Mouse (Mus musculus): ENCODE measurements around the gene Tmod1. TPM values are rescaled to one million over a fixed set of nuclear protein-coding genes. Genes with fewer than 3 reads are reported as not detected.

The Tmod1 gene
- polyA plus RNA-seq, 1 experiment = 0.56 TPM

GRCm38 (mm10) chr4:46028781-46029180 lies 10.0 kb upstream of the Tmod1 start:
- TF ChIP-seq POLR2A (IDR thresholded peaks at IDR 0.05; ENCODE audit: low read depth, low read length) = no peak
- TF ChIP-seq CTCF (IDR thresholded peaks at IDR 0.05; ENCODE audit: borderline replicate concordance, insufficient read depth, low read length) = no peak
- Histone ChIP-seq H3K27ac (ENCODE audit: insufficient read depth, low read length) (no peak overlapping the region), H3K4me1 (ENCODE audit: control insufficient read depth, insufficient read depth, low read length) (no peaks in the 10 kb centered on the region), H3K4me3 (ENCODE audit: insufficient read depth, low read length) (no peak overlapping the region)

DNA sequence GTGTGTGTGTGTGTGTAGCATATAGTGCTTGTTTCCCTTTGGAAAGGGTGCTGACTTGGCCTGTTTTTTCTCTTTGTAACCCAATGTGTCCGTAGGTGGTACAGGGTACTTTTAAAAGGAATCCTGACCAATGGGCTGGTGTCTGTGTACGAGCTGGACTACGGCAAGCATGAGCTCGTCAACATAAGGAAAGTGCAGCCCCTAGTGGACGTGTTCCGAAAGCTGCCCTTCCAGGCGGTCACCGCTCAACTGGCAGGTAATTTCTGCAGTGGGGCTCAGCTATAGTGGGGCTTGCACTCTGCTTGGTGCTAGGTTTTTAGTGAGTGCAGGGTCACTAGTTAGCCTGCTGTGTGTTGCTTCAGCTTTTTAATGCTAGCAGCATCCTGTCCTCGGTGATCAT lies 9.2 kb upstream of the Tmod1 start:
- Histone ChIP-seq H3K4me3 (ENCODE audit: insufficient read depth, low read length) (no peak overlapping the region), H3K4me1 (ENCODE audit: control insufficient read depth, insufficient read depth, low read length) (no peaks in the 10 kb centered on the region), H3K27ac (ENCODE audit: insufficient read depth, low read length) (no peak overlapping the region)
- TF ChIP-seq CTCF (IDR thresholded peaks at IDR 0.05; ENCODE audit: borderline replicate concordance, insufficient read depth, low read length) (peak; percentile 59; the same call in 1 of the 2 replicates), POLR2A (IDR thresholded peaks at IDR 0.05; ENCODE audit: low read depth, low read length) (no peak)

DNA sequence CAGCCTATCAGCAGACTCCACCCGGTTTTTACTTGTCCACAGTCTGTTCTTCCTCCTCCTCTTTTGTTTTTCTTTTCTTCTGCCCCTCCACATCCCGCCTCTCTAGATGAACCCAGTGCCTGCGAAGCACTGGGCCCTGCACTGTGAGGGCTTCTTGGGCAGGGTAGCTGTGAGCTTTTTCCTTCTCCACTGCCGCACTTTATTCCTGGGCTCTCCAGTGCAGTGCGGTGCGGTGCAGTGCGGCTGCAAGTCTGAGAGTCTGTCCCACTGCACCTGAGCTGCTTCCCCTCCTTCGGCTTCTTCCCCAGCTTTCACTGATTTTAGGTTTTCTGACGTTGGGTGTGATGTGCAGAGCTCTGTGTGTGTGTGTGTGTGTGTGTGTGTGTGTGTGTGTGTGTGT lies 6.3 kb upstream of the Tmod1 start:
- Histone ChIP-seq H3K4me1 (ENCODE audit: control insufficient read depth, insufficient read depth, low read length) (no peaks in the 10 kb centered on the region), H3K4me3 (ENCODE audit: insufficient read depth, low read length) (no peak overlapping the region), H3K27ac (ENCODE audit: insufficient read depth, low read length) (no peak overlapping the region)
- no peak for TF ChIP-seq CTCF (IDR thresholded peaks at IDR 0.05; ENCODE audit: borderline replicate concordance, insufficient read depth, low read length)
- TF ChIP-seq POLR2A (IDR thresholded peaks at IDR 0.05; ENCODE audit: low read depth, low read length) = no peak

DNA sequence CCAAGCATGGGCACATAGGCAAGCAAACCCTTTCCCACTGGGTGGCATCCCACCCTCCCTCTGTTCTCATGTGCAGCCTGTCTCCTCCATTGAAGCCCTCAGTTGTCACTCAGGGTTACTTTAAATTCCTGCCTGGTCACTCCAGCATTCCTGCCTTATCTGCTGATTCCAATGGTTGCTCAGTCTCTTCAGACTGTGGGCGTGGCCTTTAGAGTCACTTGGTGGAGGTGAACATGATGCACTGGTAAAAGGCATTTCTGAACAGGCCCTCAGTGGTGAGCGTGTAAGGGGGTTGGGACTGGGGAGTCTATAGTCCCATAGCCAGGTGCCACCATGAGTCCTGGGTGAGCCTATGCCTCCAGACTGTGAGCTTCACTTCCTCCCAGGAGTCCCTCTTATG lies 5.5 kb upstream of the Tmod1 start:
- Histone ChIP-seq H3K27ac (ENCODE audit: insufficient read depth, low read length) (no peak overlapping the region), H3K4me1 (ENCODE audit: control insufficient read depth, insufficient read depth, low read length) (no peaks in the 10 kb centered on the region), H3K4me3 (ENCODE audit: insufficient read depth, low read length) (no peak overlapping the region)
- TF ChIP-seq POLR2A (IDR thresholded peaks at IDR 0.05; ENCODE audit: low read depth, low read length) = no peak
- TF ChIP-seq CTCF (IDR thresholded peaks at IDR 0.05; ENCODE audit: borderline replicate concordance, insufficient read depth, low read length) = no peak

- peaks cover 6% of the 10 kb centered on the region; the same call in 1 of the 2 replicates for H3K4me1 ChIP-seq (ENCODE audit: control insufficient read depth, insufficient read depth, low read length)
- peak overlapping the region; percentile 51; the same call in 1 of the 2 replicates for H3K4me3 ChIP-seq (ENCODE audit: insufficient read depth, low read length)
- TF ChIP-seq CTCF (IDR thresholded peaks at IDR 0.05; ENCODE audit: borderline replicate concordance, insufficient read depth, low read length) (no peak), POLR2A (IDR thresholded peaks at IDR 0.05; ENCODE audit: low read depth, low read length) (no peak)
- H3K27ac ChIP-seq (ENCODE audit: insufficient read depth, low read length) = no peak overlapping the region
Observed at GRCm38 (mm10) chr4:46038591-46038891, 194 bp upstream of the Tmod1 start.

GRCm38 (mm10) chr4:46039899-46040298 lies 1.2 kb downstream of the Tmod1 start:
- H3K4me3 ChIP-seq (ENCODE audit: insufficient read depth, low read length) = no peak overlapping the region; the same call in 1 of the 2 replicates
- peaks cover 6% of the 10 kb centered on the region; the same call in 1 of the 2 replicates for H3K4me1 ChIP-seq (ENCODE audit: control insufficient read depth, insufficient read depth, low read length)
- no peak overlapping the region for H3K27ac ChIP-seq (ENCODE audit: insufficient read depth, low read length)
- TF ChIP-seq CTCF (IDR thresholded peaks at IDR 0.05; ENCODE audit: borderline replicate concordance, insufficient read depth, low read length) (no peak), POLR2A (IDR thresholded peaks at IDR 0.05; ENCODE audit: low read depth, low read length) (no peak)

GRCm38 (mm10) chr4:46040594-46041192 lies 2.0 kb downstream of the Tmod1 start:
- no peak overlapping the region for H3K27ac ChIP-seq (ENCODE audit: insufficient read depth, low read length)
- peaks cover 6% of the 10 kb centered on the region; the same call in 1 of the 2 replicates for H3K4me1 ChIP-seq (ENCODE audit: control insufficient read depth, insufficient read depth, low read length)
- no peak overlapping the region for H3K4me3 ChIP-seq (ENCODE audit: insufficient read depth, low read length)
- TF ChIP-seq POLR2A (IDR thresholded peaks at IDR 0.05; ENCODE audit: low read depth, low read length) (no peak), CTCF (IDR thresholded peaks at IDR 0.05; ENCODE audit: borderline replicate concordance, insufficient read depth, low read length) (no peak)

DNA sequence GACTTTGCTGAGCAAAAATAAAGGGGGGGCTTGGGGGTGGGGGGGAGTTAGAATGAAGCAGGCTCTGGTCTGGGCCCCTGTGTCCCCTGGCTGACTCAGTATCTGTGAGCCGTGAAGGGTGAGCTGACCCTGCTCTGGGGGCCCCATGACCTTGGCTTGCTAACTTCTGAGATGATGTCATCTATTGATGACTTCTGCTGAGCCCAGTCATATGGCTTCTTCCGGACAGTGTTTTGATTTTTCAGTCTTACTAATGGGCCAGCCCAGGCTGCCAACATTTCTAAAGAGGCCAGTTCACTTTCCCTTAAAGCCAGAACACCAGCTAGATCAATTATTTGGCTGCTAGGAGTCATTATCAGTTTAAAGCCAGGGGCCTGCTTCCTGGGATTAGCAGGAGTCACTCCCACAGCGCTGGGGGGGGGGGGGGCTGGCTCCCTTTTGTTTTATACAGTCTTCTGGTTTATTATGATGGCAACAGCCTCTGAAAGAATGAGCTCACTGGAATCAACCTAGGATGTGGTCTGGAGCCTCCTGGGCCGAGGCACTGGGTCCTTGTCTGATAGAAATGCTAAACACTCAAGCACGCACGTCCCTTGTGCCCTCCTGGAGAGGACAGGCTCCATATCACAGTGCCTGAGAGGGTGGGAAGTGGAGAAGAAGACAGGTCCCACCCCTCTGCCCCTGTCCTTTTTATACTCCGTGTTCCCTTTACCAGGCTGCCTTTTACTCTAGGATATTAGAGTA lies 3.2 kb downstream of the Tmod1 start:
- Histone ChIP-seq H3K4me3 (ENCODE audit: insufficient read depth, low read length) (no peak overlapping the region), H3K27ac (ENCODE audit: insufficient read depth, low read length) (no peak overlapping the region)

GRCm38 (mm10) chr4:46042505-46042850 lies 3.7 kb downstream of the Tmod1 start:
- Histone ChIP-seq H3K4me3 (ENCODE audit: insufficient read depth, low read length) (no peak overlapping the region), H3K4me1 (ENCODE audit: control insufficient read depth, insufficient read depth, low read length) (peaks cover 6% of the 10 kb centered on the region; the same call in 1 of the 2 replicates), H3K27ac (ENCODE audit: insufficient read depth, low read length) (no peak overlapping the region)
- TF ChIP-seq POLR2A (IDR thresholded peaks at IDR 0.05; ENCODE audit: low read depth, low read length) (no peak), CTCF (IDR thresholded peaks at IDR 0.05; ENCODE audit: borderline replicate concordance, insufficient read depth, low read length) (no peak)

More for the DNA sequence above, 3.2 kb downstream of the Tmod1 start:
- peaks cover 6% of the 10 kb centered on the region; the same call in 1 of the 2 replicates for H3K4me1 ChIP-seq (ENCODE audit: control insufficient read depth, insufficient read depth, low read length)
- TF ChIP-seq CTCF (IDR thresholded peaks at IDR 0.05; ENCODE audit: borderline replicate concordance, insufficient read depth, low read length) (no peak), POLR2A (IDR thresholded peaks at IDR 0.05; ENCODE audit: low read depth, low read length) (no peak)

GRCm38 (mm10) chr4:46043361-46043760 lies 4.6 kb downstream of the Tmod1 start:
- TF ChIP-seq CTCF (IDR thresholded peaks at IDR 0.05; ENCODE audit: borderline replicate concordance, insufficient read depth, low read length) (no peak), POLR2A (IDR thresholded peaks at IDR 0.05; ENCODE audit: low read depth, low read length) (no peak)
- H3K4me3 ChIP-seq (ENCODE audit: insufficient read depth, low read length) = no peak overlapping the region
- H3K27ac ChIP-seq (ENCODE audit: insufficient read depth, low read length) = no peak overlapping the region
- H3K4me1 ChIP-seq (ENCODE audit: control insufficient read depth, insufficient read depth, low read length) = peaks cover 6% of the 10 kb centered on the region; the same call in 1 of the 2 replicates

Data from embryonic fibroblast, embryonic 13.5 days (primary cell).